Mouse (Mus musculus) midbrain, embryonic 11.5 days (tissue): Measurements from ENCODE around the gene Pde3a. TPM values are rescaled to one million over a fixed set of nuclear protein-coding genes. Genes with fewer than 3 reads are reported as not detected.

Source experiments
- ATAC-seq: fragments of 200-750 bp; cut with Nextera tagmentation; 2 replicates; pipeline ENCODE4 v1.8.0; 2017; ENCODE audit warnings: moderate TSS enrichment, moderate library complexity; ENCODE audit not compliant: low FRiP score
- DNase-seq: peaks from one replicate; pipeline ENCODE4 v3.0.0; 2015; ENCODE audit warnings: low spot score; ENCODE audit errors: missing footprints
- H3K27ac ChIP-seq: fragments of 300-500 bp; sonication (generic); 2 replicates; pipeline ENCODE4 v1.5.1; 2014; ENCODE audit warnings: low read depth, low read length
- H3K27me3 ChIP-seq: fragments of 300-500 bp; sonication (generic); 2 replicates; pipeline ENCODE4 v1.6.1; 2014; ENCODE audit warnings: mild to moderate bottlenecking, low read length, moderate library complexity, mixed read lengths; ENCODE audit not compliant: control insufficient read depth, insufficient read depth
- H3K36me3 ChIP-seq: fragments of 300-500 bp; sonication (generic); 2 replicates; pipeline ENCODE4 v1.6.1; 2014; ENCODE audit warnings: mild to moderate bottlenecking, low read length, moderate library complexity, mixed read lengths; ENCODE audit not compliant: control insufficient read depth, insufficient read depth
- H3K4me1 ChIP-seq: fragments of 300-500 bp; sonication (generic); 2 replicates; pipeline ENCODE4 v1.6.1; 2014; ENCODE audit warnings: low read length; ENCODE audit not compliant: control insufficient read depth, insufficient read depth
- H3K4me2 ChIP-seq: fragments of 300-500 bp; sonication (generic); 2 replicates; pipeline ENCODE4 v1.6.1; 2014; ENCODE audit warnings: mild to moderate bottlenecking, moderate library complexity
- H3K4me3 ChIP-seq: fragments of 300-500 bp; sonication (generic); 2 replicates; pipeline ENCODE4 v1.5.1; 2014; ENCODE audit warnings: low read depth, low read length
- H3K9ac ChIP-seq: fragments of 300-500 bp; sonication (generic); 2 replicates; pipeline ENCODE4 v1.6.1; 2014; ENCODE audit warnings: low read length
- H3K9me3 ChIP-seq: fragments of 300-500 bp; sonication (generic); 2 replicates; pipeline ENCODE4 v1.6.1; 2016; ENCODE audit warnings: low read length; ENCODE audit not compliant: control insufficient read depth
- WGBS: fragments of 180-500 bp; shearing (Covaris S2); extraction: QIAGEN DNeasy Blood & Tissue Kit; methylation state at CpG from one replicate; pipeline ENCODE4 v1.1.7; 2014; 5-methylcytosine and 5-hydroxymethylcytosine counted together
- polyA plus RNA-seq: library from polyadenylated mRNA; unstranded; fragments of >200 nt; fragmentation: Nextera tagmentation; extraction: Ambion mirVana; gene quantifications from 2 replicates; pipeline ENCODE4 v1.2.1, GENCODE M21; 2014

Gene Pde3a
- polyA plus RNA-seq, 1 experiment from 2014 or later, result 2.1 TPM

DNA sequence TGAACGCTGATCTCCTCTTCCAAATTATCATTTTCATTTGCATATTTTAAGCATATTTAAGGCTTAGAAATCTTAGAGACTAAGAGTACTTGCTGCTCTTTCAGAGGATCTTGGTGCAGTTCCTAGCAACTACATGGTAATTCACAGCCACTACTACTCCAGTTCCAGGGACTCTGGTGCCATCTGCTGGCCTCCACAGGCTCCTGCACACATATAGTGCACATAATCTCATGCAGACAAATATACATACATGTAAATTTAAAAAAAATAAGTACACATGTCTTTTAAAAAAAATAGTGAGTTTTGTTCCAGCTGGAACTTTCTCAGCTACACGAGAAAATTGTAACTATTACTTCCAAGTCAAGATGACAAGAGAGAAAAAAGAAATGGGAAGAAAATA, 221.2 kb downstream of the Pde3a start:
- no peaks in the 10 kb centered on the region for H3K9me3 ChIP-seq
- no peak overlapping the region for H3K4me2 ChIP-seq
- H3K4me3 ChIP-seq, result no peak overlapping the region
- DNase-seq (peak; percentile 62), ATAC-seq (no peak)
- WGBS, result 93% methylated on average over 2 of the region's 2 CpGs
- no peaks in the 10 kb centered on the region for H3K4me1 ChIP-seq
- no peaks in the 10 kb centered on the region for H3K36me3 ChIP-seq
- H3K27me3 ChIP-seq, result no peaks in the 10 kb centered on the region
- H3K9ac ChIP-seq, result no peak overlapping the region
- H3K27ac ChIP-seq, result no peak overlapping the region

DNA sequence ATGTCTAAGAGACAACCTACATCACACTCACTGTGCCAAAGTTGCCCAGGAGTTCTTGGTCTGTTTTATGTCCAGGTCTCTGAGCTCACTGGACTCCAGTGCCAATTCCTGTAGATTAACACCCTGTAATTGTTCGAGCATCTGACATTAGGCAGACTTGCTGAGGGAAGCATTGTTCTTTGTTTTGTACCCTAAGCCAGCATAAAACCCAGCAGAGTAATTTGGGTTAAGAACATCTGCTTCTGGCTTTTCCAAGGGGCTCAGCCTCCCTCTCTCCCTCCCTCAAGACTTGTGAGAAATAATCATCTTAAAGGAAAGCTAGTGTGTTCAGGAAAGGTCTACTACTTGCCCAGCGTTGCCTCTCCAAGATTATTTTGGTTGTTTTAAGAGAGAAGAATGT, 225.2 kb downstream of the Pde3a start:
- ATAC-seq (no peak), DNase-seq (peak; percentile 79)
- no peaks in the 10 kb centered on the region for H3K27me3 ChIP-seq
- no peak overlapping the region for H3K9ac ChIP-seq
- no peaks in the 10 kb centered on the region for H3K9me3 ChIP-seq
- H3K4me3 ChIP-seq, result no peak overlapping the region
- H3K36me3 ChIP-seq, result no peaks in the 10 kb centered on the region
- no peak overlapping the region for H3K27ac ChIP-seq
- H3K4me1 ChIP-seq, result no peaks in the 10 kb centered on the region
- WGBS, result 75% methylated on average over 2 of the region's 2 CpGs
- no peak overlapping the region for H3K4me2 ChIP-seq

DNA sequence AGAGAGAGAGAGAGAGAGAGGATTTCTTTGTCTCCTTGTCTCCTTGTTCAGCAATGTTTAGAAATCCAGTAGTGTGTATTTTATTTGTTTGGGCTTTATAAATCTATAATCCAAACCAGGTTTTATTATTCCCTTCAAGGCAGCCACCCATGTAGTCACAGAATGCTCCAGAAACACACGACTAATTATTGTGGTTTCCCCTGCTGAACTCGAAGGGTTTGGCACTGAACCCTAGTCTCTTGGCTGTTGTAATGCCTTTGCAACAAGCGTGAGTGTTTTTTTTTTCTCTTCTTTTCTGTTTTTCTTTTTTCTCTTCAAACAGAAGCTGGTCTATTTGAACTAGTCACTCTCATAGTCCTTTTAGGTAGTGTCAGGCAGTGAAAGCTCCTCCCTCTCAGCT, 225.6 kb downstream of the Pde3a start:
- peak; percentile 37 for DNase-seq

DNA sequence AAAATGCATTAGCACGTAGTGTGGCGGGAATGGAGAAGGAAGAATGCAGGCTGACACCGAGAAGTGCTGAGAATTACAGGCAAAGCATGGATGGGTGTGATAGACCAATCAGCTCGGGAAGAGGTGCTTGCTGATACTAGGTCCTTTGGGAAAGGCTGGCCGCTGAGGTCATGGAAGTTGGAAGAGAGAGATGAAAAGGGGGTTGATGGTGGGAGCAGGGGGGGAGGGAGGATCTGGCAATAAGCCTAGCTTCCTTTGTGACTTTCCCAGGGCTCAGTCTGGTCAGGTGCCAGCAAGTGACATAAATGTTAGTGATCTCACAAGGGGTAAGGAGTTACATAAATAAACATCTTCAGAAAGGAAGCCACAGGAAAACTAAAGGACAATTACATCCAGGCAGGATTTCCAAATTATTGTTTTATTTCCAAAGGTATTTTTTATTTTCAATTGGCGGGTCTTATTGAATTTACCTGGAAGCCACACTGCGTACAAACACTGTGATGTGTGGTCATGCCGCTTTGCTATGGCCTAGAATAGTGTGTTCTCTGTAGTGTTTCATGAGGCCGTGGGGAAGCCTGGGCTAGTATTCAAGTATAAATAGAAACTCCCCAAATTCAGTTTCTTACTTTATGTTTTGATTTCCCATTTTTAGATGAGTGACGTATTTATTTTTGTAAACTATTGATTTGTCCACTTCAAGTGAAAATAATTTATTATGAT, 236.4 kb downstream of the Pde3a start:
- DNase-seq (peak; percentile 76), ATAC-seq (peak; percentile 15; the same call in 1 of the 2 replicates)

More for the DNA sequence above, 225.6 kb downstream of the Pde3a start:
- H3K27me3 ChIP-seq, result no peaks in the 10 kb centered on the region
- no peaks in the 10 kb centered on the region for H3K4me1 ChIP-seq
- no peak overlapping the region for H3K4me2 ChIP-seq
- H3K9ac ChIP-seq, result no peak overlapping the region
- no peak overlapping the region for H3K4me3 ChIP-seq
- H3K27ac ChIP-seq, result no peak overlapping the region
- H3K9me3 ChIP-seq, result no peaks in the 10 kb centered on the region
- ATAC-seq, result no peak
- 74% methylated on average over 3 of the region's 3 CpGs for WGBS
- no peaks in the 10 kb centered on the region for H3K36me3 ChIP-seq

DNA sequence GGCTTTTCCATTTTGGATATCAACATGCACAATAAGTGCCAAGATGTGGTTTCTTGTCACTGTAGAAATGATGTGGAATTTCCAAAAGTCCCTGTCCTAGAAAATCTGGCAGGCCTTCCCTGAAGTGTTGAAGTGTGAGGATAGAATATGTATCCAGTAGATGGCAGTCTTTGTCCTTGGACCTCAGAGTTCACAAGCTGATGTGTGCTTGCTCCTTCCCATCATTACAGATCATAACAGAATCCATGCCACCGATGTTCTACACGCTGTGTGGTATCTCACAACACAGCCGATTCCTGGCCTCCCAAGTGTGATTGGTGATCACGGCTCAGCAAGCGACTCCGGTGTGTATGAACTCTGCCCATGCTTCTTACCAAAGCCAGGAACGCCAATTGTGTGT, 238.2 kb downstream of the Pde3a start:
- WGBS, result 71% methylated on average over 7 of the region's 7 CpGs
- Histone ChIP-seq H3K36me3 (no peaks in the 10 kb centered on the region), H3K9ac (no peak overlapping the region), H3K9me3 (no peaks in the 10 kb centered on the region), H3K4me2 (no peak overlapping the region), H3K4me3 (no peak overlapping the region), H3K4me1 (no peaks in the 10 kb centered on the region), H3K27me3 (no peaks in the 10 kb centered on the region), H3K27ac (no peak overlapping the region)
- peak; percentile 85 for DNase-seq
- peak; percentile 61 for ATAC-seq

More for the DNA sequence above, 236.4 kb downstream of the Pde3a start:
- no peaks in the 10 kb centered on the region for H3K27me3 ChIP-seq
- H3K9ac ChIP-seq, result no peak overlapping the region
- no peaks in the 10 kb centered on the region for H3K36me3 ChIP-seq
- no peak overlapping the region for H3K4me2 ChIP-seq
- no peak overlapping the region for H3K4me3 ChIP-seq
- 68% methylated on average over 10 of the region's 10 CpGs for WGBS
- H3K4me1 ChIP-seq, result no peaks in the 10 kb centered on the region
- H3K9me3 ChIP-seq, result no peaks in the 10 kb centered on the region
- no peak overlapping the region for H3K27ac ChIP-seq

DNA sequence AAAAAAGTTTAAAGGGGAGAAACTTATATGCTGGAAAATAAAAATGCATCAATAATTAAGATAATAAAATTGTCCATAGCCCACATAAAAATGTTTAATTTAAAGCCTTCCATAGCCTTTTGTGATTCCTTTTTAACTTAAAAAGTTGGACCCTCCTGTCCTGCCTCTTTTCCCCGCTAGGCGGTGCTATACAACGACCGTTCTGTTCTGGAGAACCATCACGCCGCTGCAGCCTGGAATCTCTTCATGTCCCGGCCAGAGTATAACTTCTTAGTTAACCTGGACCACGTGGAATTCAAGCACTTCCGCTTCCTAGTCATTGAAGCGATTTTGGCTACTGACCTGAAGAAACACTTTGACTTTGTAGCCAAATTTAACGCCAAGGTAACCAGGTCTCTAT, 239.6 kb downstream of the Pde3a start:
- H3K4me3 ChIP-seq, result no peak overlapping the region
- 17% methylated on average over 11 of the region's 11 CpGs for WGBS
- ATAC-seq, result peak; percentile 71; the same call in 1 of the 2 replicates
- no peak overlapping the region for H3K4me2 ChIP-seq
- peak; percentile 98 for DNase-seq
- H3K9ac ChIP-seq, result no peak overlapping the region
- no peaks in the 10 kb centered on the region for H3K9me3 ChIP-seq
- no peaks in the 10 kb centered on the region for H3K4me1 ChIP-seq
- H3K27me3 ChIP-seq, result no peaks in the 10 kb centered on the region
- H3K27ac ChIP-seq, result no peak overlapping the region
- no peaks in the 10 kb centered on the region for H3K36me3 ChIP-seq

DNA sequence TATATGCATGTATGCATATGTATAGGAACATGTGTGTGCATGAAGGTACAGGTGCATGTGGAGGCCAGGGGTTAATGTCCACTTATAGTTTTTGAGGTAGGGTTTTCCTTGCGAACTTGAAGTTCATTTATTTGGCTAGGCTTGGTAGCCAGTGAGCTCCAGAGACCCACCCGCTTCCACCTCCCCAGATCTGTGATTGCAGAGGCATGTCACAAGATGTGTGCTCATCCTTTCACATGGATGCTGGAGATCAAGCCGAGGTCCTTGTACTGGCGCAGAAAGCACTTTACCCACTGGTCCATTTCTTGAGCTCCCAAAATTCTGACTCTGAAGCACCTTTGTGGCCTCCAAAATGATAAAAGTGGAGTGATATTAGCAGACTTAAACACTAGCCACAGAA, 245.8 kb downstream of the Pde3a start:
- no peaks in the 10 kb centered on the region for H3K36me3 ChIP-seq
- H3K4me1 ChIP-seq, result peaks cover 15% of the 10 kb centered on the region
- peak overlapping the region; percentile 30; the same call in 1 of the 2 replicates for H3K27ac ChIP-seq
- H3K27me3 ChIP-seq, result no peaks in the 10 kb centered on the region
- no peak overlapping the region for H3K4me2 ChIP-seq
- WGBS, result 57% methylated on average over 4 of the region's 4 CpGs
- H3K9me3 ChIP-seq, result no peaks in the 10 kb centered on the region
- ATAC-seq (peak; percentile 10; the same call in 1 of the 2 replicates), DNase-seq (no peak)
- no peak overlapping the region for H3K4me3 ChIP-seq
- H3K9ac ChIP-seq, result no peak overlapping the region

DNA sequence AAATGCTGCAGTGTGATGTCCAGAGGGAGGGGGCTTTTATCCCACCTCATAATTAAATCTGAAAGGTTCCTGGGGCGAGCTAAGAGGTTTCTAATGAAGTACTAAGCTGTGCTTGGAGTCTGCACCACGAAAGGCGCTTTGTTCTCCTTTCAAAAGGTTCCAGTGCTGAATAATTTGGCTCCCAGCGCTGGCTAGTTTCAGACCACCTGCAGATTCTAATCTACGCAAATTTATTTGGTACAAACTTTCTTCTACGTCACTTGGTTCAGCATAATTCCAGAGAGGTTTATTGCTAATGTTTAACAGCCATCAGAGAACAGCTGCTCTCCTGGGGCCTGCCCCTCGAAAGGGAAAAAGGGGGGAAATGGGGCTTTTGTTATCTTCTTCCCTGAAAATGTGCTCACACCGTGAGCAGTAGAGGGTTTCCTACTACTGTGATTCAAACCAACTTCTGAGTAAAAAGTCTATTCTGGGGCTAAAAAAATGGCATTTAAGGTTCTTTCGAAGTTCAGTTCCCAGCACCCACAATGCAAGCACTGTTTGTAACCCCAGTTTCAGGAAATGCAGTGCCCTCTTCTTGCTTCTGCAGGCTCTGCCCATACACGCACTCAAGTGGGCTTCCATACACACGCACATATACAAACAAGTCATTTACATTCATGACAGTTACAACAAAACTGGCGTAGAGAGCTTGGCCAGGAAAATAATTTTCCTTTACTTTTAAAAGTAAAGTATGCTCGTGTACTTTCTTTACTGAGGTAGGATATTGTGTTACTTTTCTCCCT, 246.8 kb downstream of the Pde3a start:
- H3K4me3 ChIP-seq, result no peak overlapping the region
- peak; percentile 95 for ATAC-seq
- WGBS, result 9% methylated on average over 13 of the region's 13 CpGs
- H3K9me3 ChIP-seq, result no peaks in the 10 kb centered on the region
- no peak overlapping the region for H3K9ac ChIP-seq
- no peak overlapping the region for H3K4me2 ChIP-seq
- peak overlapping the region; percentile 64 for H3K27ac ChIP-seq
- H3K27me3 ChIP-seq, result no peaks in the 10 kb centered on the region
- peak; percentile 93 for DNase-seq
- H3K4me1 ChIP-seq, result peaks cover 15% of the 10 kb centered on the region
- H3K36me3 ChIP-seq, result no peaks in the 10 kb centered on the region

DNA sequence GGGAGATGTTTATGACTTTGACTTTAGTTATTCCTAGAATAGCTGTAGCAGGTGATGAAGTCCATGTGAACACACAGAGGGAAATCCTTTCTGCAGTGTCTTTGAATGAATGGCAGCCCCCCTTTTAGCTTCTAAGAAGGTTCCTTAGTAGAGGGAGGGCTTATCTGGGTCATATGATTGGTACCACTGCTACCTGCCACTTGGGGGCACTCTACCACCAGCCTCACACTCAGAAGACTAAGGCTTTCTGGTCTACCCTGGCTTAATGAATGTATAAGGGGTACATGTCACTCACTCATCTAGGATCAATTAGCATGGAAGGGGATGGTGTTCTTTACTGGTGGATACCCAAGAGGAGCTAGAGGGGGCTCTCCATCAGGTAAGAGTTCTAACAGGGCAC, 250.4 kb downstream of the Pde3a start:
- Histone ChIP-seq H3K9me3 (no peaks in the 10 kb centered on the region), H3K36me3 (no peaks in the 10 kb centered on the region)

More for the DNA sequence above, 250.4 kb downstream of the Pde3a start:
- ATAC-seq (no peak), DNase-seq (no peak)
- Histone ChIP-seq H3K27me3 (no peaks in the 10 kb centered on the region), H3K4me3 (no peak overlapping the region), H3K9ac (no peak overlapping the region), H3K27ac (no peak overlapping the region), H3K4me1 (peaks cover 15% of the 10 kb centered on the region), H3K4me2 (no peak overlapping the region)
